Mouse (Mus musculus) duodenum, adult 2 months (tissue): ENCODE results near the gene Cst10. TPM values are rescaled to one million over a fixed set of nuclear protein-coding genes. Genes with fewer than 3 reads are reported as not detected.

Experiments
- polyA plus RNA-seq: library from polyadenylated mRNA; depleted of rRNA; stranded (reverse); fragments of >200 nt; gene quantifications from 2 replicates; pipeline ENCODE4 v1.2.3, GENCODE M21; 2012; ENCODE audit warnings: low replicate concordance; rRNA removed

The Cst10 gene
- polyA plus RNA-seq, result not detected in 2 replicates

GRCm38 (mm10) chr2:149404757-149405156, at the start of gene Cst10:
Gene Cst10 (plus strand): TSS chr2:149405057.

